Mouse (Mus musculus) cortical plate, adult 2 months (tissue): ENCODE data around the gene Wars. TPM values are rescaled to one million over a fixed set of nuclear protein-coding genes. Genes with fewer than 3 reads are reported as not detected.

Experiments
- H3K27ac ChIP-seq: fragments of 200-500 bp; 2 replicates; pipeline ENCODE4 v1.5.1; 2012; ENCODE audit warnings: low read length, control low read depth, inconsistent platforms; ENCODE audit not compliant: insufficient read depth
- H3K4me1 ChIP-seq: fragments of 200-500 bp; 2 replicates; pipeline ENCODE4 v1.6.1; 2011; ENCODE audit warnings: low read length; ENCODE audit not compliant: control insufficient read depth, insufficient read depth
- H3K4me3 ChIP-seq: fragments of 200-500 bp; 2 replicates; pipeline ENCODE4 v1.5.1; 2011; ENCODE audit warnings: mild to moderate bottlenecking, low read length, control low read depth; ENCODE audit not compliant: insufficient read depth
- CTCF ChIP-seq: fragments of 200-500 bp; IDR thresholded peaks from 2 replicates; pipeline ENCODE4 v1.5.1; 2011; ENCODE audit warnings: mild to moderate bottlenecking, control low read depth, low read length; ENCODE audit not compliant: insufficient read depth; ENCODE audit errors: extremely low read depth
- POLR2A ChIP-seq: fragments of 200-500 bp; IDR thresholded peaks from 2 replicates; pipeline ENCODE4 v1.6.1; 2011; ENCODE audit warnings: mild to moderate bottlenecking, low read length, control low read depth; ENCODE audit not compliant: insufficient read depth; ENCODE audit errors: extremely low read depth
- polyA plus RNA-seq: library from polyadenylated mRNA; depleted of rRNA; stranded (reverse); fragments of >200 nt; gene quantifications from 2 replicates; pipeline ENCODE4 v1.2.3, GENCODE M21; 2012; rRNA removed

Wars gene
- polyA plus RNA-seq, 1 experiment: 103 TPM

GRCm38 (mm10) chr12:108816569-108816968 lies 77.4 kb downstream of the Wars start:
- TF ChIP-seq CTCF: no peak
- TF ChIP-seq POLR2A: no peak
- Histone ChIP-seq H3K4me3 (no peak overlapping the region), H3K4me1 (peaks cover 8% of the 10 kb centered on the region), H3K27ac (no peak overlapping the region)

- no peak for TF ChIP-seq CTCF
- no peak for TF ChIP-seq POLR2A
- H3K4me1 ChIP-seq: peaks cover 8% of the 10 kb centered on the region
- H3K27ac ChIP-seq: no peak overlapping the region
- no peak overlapping the region for H3K4me3 ChIP-seq
Measured at GRCm38 (mm10) chr12:108814470-108814869, 79.5 kb downstream of the Wars start.

- H3K4me3 ChIP-seq: no peak overlapping the region
- peaks cover 12% of the 10 kb centered on the region for H3K4me1 ChIP-seq
- TF ChIP-seq CTCF (no peak), POLR2A (no peak)
- no peak overlapping the region for H3K27ac ChIP-seq
Measured at GRCm38 (mm10) chr12:108812463-108812862, 81.5 kb downstream of the Wars start.

- TF ChIP-seq CTCF: peak; percentile 51; the same call in 1 of the 2 replicates
- TF ChIP-seq POLR2A: no peak
- no peak overlapping the region for H3K27ac ChIP-seq
- H3K4me3 ChIP-seq: no peak overlapping the region
- peaks cover 15% of the 10 kb centered on the region for H3K4me1 ChIP-seq
Measured at GRCm38 (mm10) chr12:108811133-108811532, 82.8 kb downstream of the Wars start.

GRCm38 (mm10) chr12:108810309-108810708 lies 83.7 kb downstream of the Wars start:
- Histone ChIP-seq H3K4me1 (peaks cover 15% of the 10 kb centered on the region), H3K27ac (no peak overlapping the region), H3K4me3 (no peak overlapping the region)
- no peak for TF ChIP-seq POLR2A

Other genes starting within 250 kb of the Wars start
- gene Degs2, start 191.9 kb downstream of the Wars start, polyA plus RNA-seq: 8.5 and 9.4 TPM in 2 replicates
- gene Yy1, start 101.2 kb downstream of the Wars start, polyA plus RNA-seq: 22.1 and 23.2 TPM in 2 replicates
- 17.4 and 18.0 TPM in 2 replicates for gene Slc25a29, start 58.3 kb downstream of the Wars start, polyA plus RNA-seq
- gene Slc25a47, start 58.1 kb downstream of the Wars start, polyA plus RNA-seq: 8.5 and 9.2 TPM in 2 replicates
- gene Wdr25, start 543 bp downstream of the Wars start, polyA plus RNA-seq: 13.6 and 15.5 TPM in 2 replicates
- 158 and 165 TPM in 2 replicates for gene Begain, start 174.0 kb upstream of the Wars start, polyA plus RNA-seq